Mouse (Mus musculus): ENCODE measurements around the gene Twistnb. TPM values are rescaled to one million over a fixed set of nuclear protein-coding genes. Genes with fewer than 3 reads are reported as not detected.

Twistnb gene
- 5.6 and 5.9 TPM in 2 replicates for polyA plus RNA-seq (2012; rRNA removed)

DNA sequence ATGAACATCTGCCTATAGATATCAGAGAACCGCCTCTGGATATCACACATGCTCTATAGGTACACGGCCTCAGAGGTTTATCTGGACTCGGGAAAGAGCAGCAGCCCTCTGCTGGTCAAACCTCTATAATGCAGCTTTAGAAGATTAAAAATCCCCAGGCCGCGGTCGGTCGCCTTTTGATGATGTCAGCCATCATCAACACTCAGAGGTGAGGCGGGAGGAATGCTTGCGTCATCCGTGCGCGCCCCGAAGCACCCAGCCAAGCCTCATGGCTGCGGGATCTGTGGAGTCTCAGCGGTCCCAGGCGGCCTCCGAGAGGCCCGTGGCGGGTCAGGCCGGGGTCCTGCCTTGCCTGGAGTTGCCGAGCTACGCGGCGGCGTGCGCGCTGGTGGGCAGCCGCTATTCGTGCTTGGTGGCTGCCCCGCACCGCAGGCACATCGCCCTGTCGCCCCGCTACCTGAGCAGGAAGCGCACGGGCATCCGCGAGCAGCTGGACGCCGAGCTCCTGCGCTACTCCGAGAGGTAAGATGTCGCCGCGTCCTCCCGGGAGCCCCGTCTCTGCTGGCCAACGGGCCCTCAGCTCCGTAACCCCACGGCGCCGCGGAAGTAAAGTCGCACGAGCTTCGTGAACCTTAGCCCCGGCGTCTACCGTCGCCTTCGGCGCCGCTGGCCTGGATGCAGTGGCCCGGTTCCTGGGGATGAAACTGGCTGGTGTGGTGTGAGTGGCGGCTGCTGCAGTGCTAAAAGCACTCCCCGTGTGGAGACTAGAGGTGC lies at the start of gene Twistnb:
Gene Twistnb, plus strand, starts transcription at position 249 of the 774 bp plus-strand sequence.
- Histone ChIP-seq H3K4me3 (ENCODE audit: insufficient read depth, low read length) (peak within 1 kb of the TSS; percentile 85), H3K27ac (ENCODE audit: insufficient read depth, low read length) (no peak within 1 kb of the TSS), H3K4me1 (ENCODE audit: control insufficient read depth, insufficient read depth, low read length) (no peaks in the 10 kb centered on the region; the same call in 1 of the 2 replicates)
- peak; percentile 66 for TF ChIP-seq POLR2A (IDR thresholded peaks at IDR 0.05; ENCODE audit: extremely low read depth, insufficient read depth, low read length)
- peak; percentile 65 for TF ChIP-seq CTCF (IDR thresholded peaks at IDR 0.05; ENCODE audit: extremely low read depth, insufficient read depth, low read length)

- Histone ChIP-seq H3K4me3 (ENCODE audit: insufficient read depth, low read length) (no peak overlapping the region), H3K4me1 (ENCODE audit: control insufficient read depth, insufficient read depth, low read length) (no peaks in the 10 kb centered on the region), H3K27ac (ENCODE audit: insufficient read depth, low read length) (no peak overlapping the region)
- TF ChIP-seq CTCF (IDR thresholded peaks at IDR 0.05; ENCODE audit: extremely low read depth, insufficient read depth, low read length) (peak; percentile 90), POLR2A (IDR thresholded peaks at IDR 0.05; ENCODE audit: extremely low read depth, insufficient read depth, low read length) (no peak)
Measured at GRCm38 (mm10) chr12:33388842-33389241, 40.6 kb upstream of the Twistnb start.

- H3K4me3 ChIP-seq (ENCODE audit: insufficient read depth, low read length) = no peak overlapping the region
- TF ChIP-seq CTCF (IDR thresholded peaks at IDR 0.05; ENCODE audit: extremely low read depth, insufficient read depth, low read length) (peak; percentile 12; the same call in 1 of the 2 replicates), POLR2A (IDR thresholded peaks at IDR 0.05; ENCODE audit: extremely low read depth, insufficient read depth, low read length) (no peak)
- no peak overlapping the region for H3K27ac ChIP-seq (ENCODE audit: insufficient read depth, low read length)
- no peaks in the 10 kb centered on the region for H3K4me1 ChIP-seq (ENCODE audit: control insufficient read depth, insufficient read depth, low read length)
Measured at GRCm38 (mm10) chr12:33390844-33391560, 38.4 kb upstream of the Twistnb start.

DNA sequence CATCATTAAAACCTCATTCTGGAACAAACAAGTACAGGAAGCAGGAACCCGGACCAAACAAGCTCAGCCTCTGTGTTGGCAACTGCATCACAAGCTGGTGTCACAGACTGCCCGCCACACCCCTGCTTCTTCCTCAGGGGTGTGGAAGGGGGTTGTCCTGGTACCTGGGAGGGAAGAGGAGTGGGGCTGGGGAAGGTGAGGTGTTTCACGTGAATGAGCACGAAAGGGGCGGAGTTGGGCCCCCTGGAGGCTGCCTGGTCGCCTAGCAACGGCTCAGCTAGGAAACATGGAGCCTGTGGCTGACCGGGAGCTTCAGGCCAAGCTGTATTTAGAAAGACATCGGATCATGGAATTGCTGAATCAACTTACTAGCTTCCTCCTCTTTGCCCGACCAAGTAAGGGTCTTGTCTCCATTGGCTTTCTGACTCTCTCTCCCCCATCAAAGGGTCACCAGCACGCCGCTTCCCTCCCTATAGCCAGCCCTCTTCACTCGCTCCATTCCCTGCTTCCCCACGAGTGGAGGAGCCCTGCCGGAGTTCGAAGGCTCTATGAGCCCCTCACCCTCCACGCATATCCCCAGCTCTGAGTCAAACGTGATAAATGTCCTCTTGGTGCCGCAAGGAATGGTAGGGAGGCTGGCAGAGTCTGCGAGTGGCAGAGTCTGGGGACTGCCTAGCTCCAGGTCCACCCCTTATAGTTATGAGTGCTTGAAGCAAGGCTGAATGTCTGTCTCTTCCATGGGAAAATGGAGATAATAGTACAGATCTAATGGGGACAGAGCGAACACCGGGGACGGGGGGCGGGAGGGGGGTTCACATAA lies 34.4 kb upstream of the Twistnb start, which contains the start of gene Efcab10:
Gene Efcab10, plus strand, starts transcription at position 51 of the 820 bp plus-strand sequence.
- TF ChIP-seq POLR2A (IDR thresholded peaks at IDR 0.05; ENCODE audit: extremely low read depth, insufficient read depth, low read length) = peak; percentile 40; the same call in 1 of the 2 replicates
- no peak for TF ChIP-seq CTCF (IDR thresholded peaks at IDR 0.05; ENCODE audit: extremely low read depth, insufficient read depth, low read length)
- Histone ChIP-seq H3K27ac (ENCODE audit: insufficient read depth, low read length) (0 out of 2 replicates have a peak within 1 kb of the TSS, but pooled peaks have one; percentile 1), H3K4me1 (ENCODE audit: control insufficient read depth, insufficient read depth, low read length) (no peaks in the 10 kb centered on the region), H3K4me3 (ENCODE audit: insufficient read depth, low read length) (peak within 1 kb of the TSS; percentile 42)

DNA sequence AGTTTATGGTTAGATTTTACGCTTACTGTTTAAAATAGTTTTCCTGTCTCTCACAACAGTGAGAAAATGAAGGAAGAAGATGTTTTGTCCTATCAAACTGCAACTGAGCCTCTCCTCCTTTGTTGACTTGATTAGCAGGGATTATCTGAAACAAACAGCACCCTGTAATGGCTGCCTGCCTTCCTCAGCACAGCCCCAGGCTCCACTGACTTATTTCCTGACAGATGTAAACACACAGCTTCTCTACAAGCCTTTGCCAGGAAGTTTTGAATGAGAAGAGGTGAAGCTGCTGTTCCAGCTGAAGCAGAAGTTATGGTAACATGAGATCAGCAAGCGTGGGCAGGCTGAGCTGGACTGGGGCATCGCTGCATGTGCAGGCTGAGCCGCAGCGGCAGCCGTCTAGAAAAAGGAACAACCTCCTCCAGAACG lies 26.2 kb upstream of the Twistnb start:
- H3K4me1 ChIP-seq (ENCODE audit: control insufficient read depth, insufficient read depth, low read length) = 0 out of 2 replicates have a peak, but pooled peaks cover 2% of the 10 kb centered on the region
- H3K27ac ChIP-seq (ENCODE audit: insufficient read depth, low read length) = no peak overlapping the region
- no peak for TF ChIP-seq POLR2A (IDR thresholded peaks at IDR 0.05; ENCODE audit: extremely low read depth, insufficient read depth, low read length)
- no peak for TF ChIP-seq CTCF (IDR thresholded peaks at IDR 0.05; ENCODE audit: extremely low read depth, insufficient read depth, low read length)

GRCm38 (mm10) chr12:33404996-33405395 lies 24.4 kb upstream of the Twistnb start:
- no peak for TF ChIP-seq POLR2A (IDR thresholded peaks at IDR 0.05; ENCODE audit: extremely low read depth, insufficient read depth, low read length)
- TF ChIP-seq CTCF (IDR thresholded peaks at IDR 0.05; ENCODE audit: extremely low read depth, insufficient read depth, low read length) = no peak
- H3K27ac ChIP-seq (ENCODE audit: insufficient read depth, low read length) = no peak overlapping the region
- 0 out of 2 replicates have a peak, but pooled peaks cover 2% of the 10 kb centered on the region for H3K4me1 ChIP-seq (ENCODE audit: control insufficient read depth, insufficient read depth, low read length)
- no peak overlapping the region for H3K4me3 ChIP-seq (ENCODE audit: insufficient read depth, low read length)

More for the DNA sequence above, 26.2 kb upstream of the Twistnb start:
- no peak overlapping the region for H3K4me3 ChIP-seq (ENCODE audit: insufficient read depth, low read length)

- Histone ChIP-seq H3K4me3 (ENCODE audit: insufficient read depth, low read length) (no peak overlapping the region), H3K27ac (ENCODE audit: insufficient read depth, low read length) (no peak overlapping the region), H3K4me1 (ENCODE audit: control insufficient read depth, insufficient read depth, low read length) (0 out of 2 replicates have a peak, but pooled peaks cover 2% of the 10 kb centered on the region)
- TF ChIP-seq POLR2A (IDR thresholded peaks at IDR 0.05; ENCODE audit: extremely low read depth, insufficient read depth, low read length) (no peak), CTCF (IDR thresholded peaks at IDR 0.05; ENCODE audit: extremely low read depth, insufficient read depth, low read length) (no peak)
Measured at GRCm38 (mm10) chr12:33405398-33406026, 23.9 kb upstream of the Twistnb start.

DNA sequence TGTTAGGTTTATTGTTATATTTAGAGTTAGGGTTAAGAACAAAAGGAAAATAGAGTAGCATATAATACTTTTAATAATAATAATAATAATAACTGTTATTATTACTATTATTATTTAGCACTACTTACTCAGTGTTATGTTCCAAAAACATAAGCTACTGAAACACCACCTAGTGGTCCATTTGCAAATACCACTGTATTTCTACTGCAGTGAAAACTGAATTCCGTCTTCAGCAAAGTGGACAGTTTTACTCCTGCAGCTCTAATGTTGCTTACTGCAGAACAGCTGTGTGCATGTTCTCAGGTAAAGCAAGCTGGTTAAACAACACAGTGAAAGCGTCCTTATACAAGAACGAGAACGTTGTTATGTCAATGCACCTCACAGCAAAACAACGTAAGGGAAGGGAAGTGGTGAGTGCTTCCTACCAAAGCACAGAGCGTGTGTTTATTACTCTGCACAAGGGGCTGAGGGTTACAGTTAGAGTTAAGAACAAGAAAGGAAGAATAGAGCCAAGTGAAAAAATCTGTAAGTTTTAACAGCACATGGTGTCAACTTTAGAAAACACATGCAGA lies 17.8 kb upstream of the Twistnb start:
- Histone ChIP-seq H3K4me1 (ENCODE audit: control insufficient read depth, insufficient read depth, low read length) (no peaks in the 10 kb centered on the region), H3K27ac (ENCODE audit: insufficient read depth, low read length) (no peak overlapping the region), H3K4me3 (ENCODE audit: insufficient read depth, low read length) (no peak overlapping the region)
- TF ChIP-seq CTCF (IDR thresholded peaks at IDR 0.05; ENCODE audit: extremely low read depth, insufficient read depth, low read length) = no peak
